Mouse (Mus musculus) intestine, postnatal 0 days (tissue): Measurements from ENCODE around the gene Man1c1. TPM values are rescaled to one million over a fixed set of nuclear protein-coding genes. Genes with fewer than 3 reads are reported as not detected.

Experiments used
- ATAC-seq: fragments of 200-750 bp; cut with Nextera tagmentation; 2 replicates; pipeline ENCODE4 v1.8.0; 2017; ENCODE audit warnings: mild to moderate bottlenecking, moderate TSS enrichment, moderate library complexity
- H3K27ac ChIP-seq: fragments of 300-500 bp; sonication (generic); 2 replicates; pipeline ENCODE4 v1.5.1; 2014; ENCODE audit warnings: mild to moderate bottlenecking, low read depth, low read length, moderate library complexity
- H3K27me3 ChIP-seq: fragments of 300-500 bp; sonication (generic); replicated peaks from 2 replicates; pipeline ENCODE4 v1.6.1; 2014; ENCODE audit warnings: low read length, mixed read lengths; ENCODE audit not compliant: control insufficient read depth, insufficient read depth
- H3K36me3 ChIP-seq: fragments of 300-500 bp; sonication (generic); 2 replicates; pipeline ENCODE4 v1.6.1; 2014; ENCODE audit warnings: mild to moderate bottlenecking, moderate library complexity; ENCODE audit not compliant: control insufficient read depth, insufficient read depth
- H3K4me1 ChIP-seq: fragments of 300-500 bp; sonication (generic); replicated peaks from 2 replicates; pipeline ENCODE4 v1.6.1; 2014; ENCODE audit warnings: antibody characterized with exemption, low read length, mixed read lengths; ENCODE audit not compliant: control insufficient read depth, insufficient read depth
- H3K4me2 ChIP-seq: fragments of 300-500 bp; sonication (generic); replicated peaks from 2 replicates; pipeline ENCODE4 v1.6.1; 2014; ENCODE audit warnings: low read depth, mild to moderate bottlenecking, moderate library complexity
- H3K4me3 ChIP-seq: fragments of 300-500 bp; sonication (generic); 2 replicates; pipeline ENCODE4 v1.5.1; 2014; ENCODE audit warnings: low read depth, low read length
- H3K9ac ChIP-seq: fragments of 300-500 bp; sonication (generic); 2 replicates; pipeline ENCODE4 v1.6.1; 2014; ENCODE audit warnings: mild to moderate bottlenecking, low read depth, low read length
- H3K9me3 ChIP-seq: fragments of 300-500 bp; sonication (generic); 2 replicates; pipeline ENCODE4 v1.6.1; 2016; ENCODE audit warnings: mixed run types; ENCODE audit not compliant: control insufficient read depth
- CTCF ChIP-seq: sonication (generic); IDR thresholded peaks from 2 replicates; pipeline ENCODE4 v1.5.1; 2016; ENCODE audit warnings: low read depth, mild to moderate bottlenecking, control low read depth, antibody characterized with exemption, moderate library complexity
- WGBS: fragments of 180-500 bp; shearing (Covaris S2); extraction: QIAGEN DNeasy Blood & Tissue Kit; methylation state at CpG from one replicate; pipeline ENCODE4 v1.1.7; 2014; 5-methylcytosine and 5-hydroxymethylcytosine counted together
- polyA plus RNA-seq: library from polyadenylated mRNA; unstranded; fragments of >200 nt; fragmentation: Nextera tagmentation; extraction: Ambion mirVana; gene quantifications from 2 replicates; pipeline ENCODE4 v1.2.1, GENCODE M21; 2015

Gene Man1c1
- polyA plus RNA-seq, 1 experiment from 2014 or later = 1.7 TPM

- no peak overlapping the region for H3K4me2 ChIP-seq
- WGBS = 71% methylated on average over 8 of the region's 8 CpGs
Observed at GRCm38 (mm10) chr4:134682423-134682822, 21.7 kb downstream of the Man1c1 start.

GRCm38 (mm10) chr4:134681819-134682218 lies 22.3 kb downstream of the Man1c1 start:
- no peaks in the 10 kb centered on the region for H3K9me3 ChIP-seq
- no peak for ATAC-seq
- no peaks in the 10 kb centered on the region; the same call in 1 of the 2 replicates for H3K4me1 ChIP-seq
- peak; percentile 32 for TF ChIP-seq CTCF
- H3K4me3 ChIP-seq = no peak overlapping the region
- H3K4me2 ChIP-seq = no peak overlapping the region
- H3K9ac ChIP-seq = no peak overlapping the region
- H3K36me3 ChIP-seq = no peaks in the 10 kb centered on the region
- H3K27me3 ChIP-seq = no peaks in the 10 kb centered on the region
- H3K27ac ChIP-seq = no peak overlapping the region
- 91% methylated on average over 7 of the region's 7 CpGs for WGBS

More at GRCm38 (mm10) chr4:134682423-134682822, 21.7 kb downstream of the Man1c1 start:
- Histone ChIP-seq H3K4me3 (no peak overlapping the region), H3K27me3 (no peaks in the 10 kb centered on the region), H3K9me3 (no peaks in the 10 kb centered on the region), H3K36me3 (no peaks in the 10 kb centered on the region), H3K4me1 (no peaks in the 10 kb centered on the region; the same call in 1 of the 2 replicates), H3K9ac (no peak overlapping the region), H3K27ac (no peak overlapping the region)
- TF ChIP-seq CTCF = no peak
- no peak for ATAC-seq

- WGBS = 53% methylated on average over 17 of the region's 17 CpGs
- Histone ChIP-seq H3K36me3 (no peaks in the 10 kb centered on the region), H3K27ac (no peak overlapping the region), H3K4me3 (no peak overlapping the region), H3K4me1 (peaks cover 4% of the 10 kb centered on the region; the same call in 1 of the 2 replicates), H3K27me3 (no peaks in the 10 kb centered on the region), H3K4me2 (no peak overlapping the region), H3K9me3 (no peaks in the 10 kb centered on the region), H3K9ac (no peak overlapping the region)
- ATAC-seq = no peak
- TF ChIP-seq CTCF = no peak
Observed at GRCm38 (mm10) chr4:134677556-134678508, 26.3 kb downstream of the Man1c1 start.

- 76% methylated on average over 8 of the region's 8 CpGs for WGBS
Observed at GRCm38 (mm10) chr4:134675800-134676199, 28.3 kb downstream of the Man1c1 start.

GRCm38 (mm10) chr4:134674970-134675369 lies 29.1 kb downstream of the Man1c1 start:
- no peak overlapping the region for H3K27ac ChIP-seq
- H3K4me2 ChIP-seq = no peak overlapping the region
- ATAC-seq = no peak
- no peaks in the 10 kb centered on the region for H3K27me3 ChIP-seq
- H3K4me3 ChIP-seq = no peak overlapping the region
- H3K36me3 ChIP-seq = no peaks in the 10 kb centered on the region
- H3K4me1 ChIP-seq = 0 out of 2 replicates have a peak, but pooled peaks cover 4% of the 10 kb centered on the region
- no peak for TF ChIP-seq CTCF
- no peaks in the 10 kb centered on the region for H3K9me3 ChIP-seq
- WGBS = 86% methylated on average over 3 of the region's 3 CpGs
- no peak overlapping the region for H3K9ac ChIP-seq

More at GRCm38 (mm10) chr4:134675800-134676199, 28.3 kb downstream of the Man1c1 start:
- no peak for TF ChIP-seq CTCF
- H3K4me1 ChIP-seq = 0 out of 2 replicates have a peak, but pooled peaks cover 4% of the 10 kb centered on the region
- no peak overlapping the region for H3K9ac ChIP-seq
- H3K9me3 ChIP-seq = no peaks in the 10 kb centered on the region
- no peak overlapping the region for H3K27ac ChIP-seq
- H3K36me3 ChIP-seq = no peaks in the 10 kb centered on the region
- no peaks in the 10 kb centered on the region for H3K27me3 ChIP-seq
- H3K4me3 ChIP-seq = no peak overlapping the region
- no peak for ATAC-seq
- no peak overlapping the region for H3K4me2 ChIP-seq

GRCm38 (mm10) chr4:134673882-134674463 lies 30.1 kb downstream of the Man1c1 start:
- Histone ChIP-seq H3K4me2 (no peak overlapping the region), H3K4me3 (no peak overlapping the region), H3K9me3 (no peaks in the 10 kb centered on the region), H3K4me1 (0 out of 2 replicates have a peak, but pooled peaks cover 4% of the 10 kb centered on the region), H3K27me3 (no peaks in the 10 kb centered on the region), H3K27ac (no peak overlapping the region), H3K9ac (no peak overlapping the region), H3K36me3 (no peaks in the 10 kb centered on the region)
- no peak for TF ChIP-seq CTCF
- 86% methylated on average over 12 of the region's 12 CpGs for WGBS
- ATAC-seq = no peak
